Mouse (Mus musculus) T-helper 2 cell (primary cell): ENCODE data around the gene Mdga1.

Experiments
- in situ Hi-C: fragments of 300-600 bp; cut with MboI, MseI; formaldehyde crosslinking; loops from one replicate; pipeline ENCODE4 v1.15.1; 2025; ENCODE audit warnings: high pct_unique_total_duplicates

Gene Mdga1

DNA sequence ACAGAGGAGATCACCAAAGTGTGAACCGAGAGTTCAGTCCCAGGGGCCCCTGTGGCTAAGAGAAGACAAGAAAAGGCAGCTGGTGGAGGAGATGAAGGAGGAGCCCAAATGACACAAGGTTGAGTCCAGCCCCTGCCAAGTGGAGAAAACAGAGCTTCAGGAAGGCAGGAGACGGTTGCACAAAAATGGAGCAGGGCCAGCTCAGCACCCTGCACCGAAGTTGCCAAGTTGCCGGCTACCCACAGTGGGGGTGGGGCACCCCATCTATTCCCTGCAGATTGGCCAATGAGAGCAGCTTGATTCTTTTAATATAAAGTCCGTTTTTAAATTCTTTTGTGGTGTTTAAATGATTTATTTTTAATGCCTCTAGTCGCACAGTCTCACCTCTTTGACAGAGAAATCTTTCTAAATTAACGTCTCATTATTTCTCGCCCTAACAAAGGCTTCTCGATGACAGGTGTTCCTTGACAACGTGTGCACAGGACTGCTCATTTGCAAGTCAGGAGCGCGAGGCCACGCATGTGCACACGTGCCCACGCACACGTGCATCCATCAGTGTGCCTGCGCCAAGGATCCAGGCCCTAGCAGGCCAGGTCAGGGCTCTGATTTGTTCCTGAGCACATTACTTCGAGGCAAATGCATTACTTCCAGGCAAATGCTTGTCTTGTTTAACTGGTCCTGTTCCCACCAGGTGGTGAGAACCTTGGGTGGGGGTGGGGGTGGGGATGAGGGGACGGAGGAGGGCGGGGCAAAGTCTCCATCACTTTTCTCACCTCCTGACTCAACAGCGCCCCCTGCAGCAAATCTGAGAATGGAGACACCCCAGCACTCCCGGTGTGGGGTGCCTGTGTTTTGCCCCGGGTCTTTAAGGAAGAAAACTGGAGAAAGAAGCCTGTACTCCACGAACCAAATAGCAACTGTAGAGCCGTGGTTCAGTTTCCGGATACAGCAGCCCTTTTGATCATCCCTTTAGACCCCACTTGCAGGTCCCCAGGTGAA lies 44.0 kb downstream of the Mdga1 start:
- in situ Hi-C loops = no loop called here

DNA sequence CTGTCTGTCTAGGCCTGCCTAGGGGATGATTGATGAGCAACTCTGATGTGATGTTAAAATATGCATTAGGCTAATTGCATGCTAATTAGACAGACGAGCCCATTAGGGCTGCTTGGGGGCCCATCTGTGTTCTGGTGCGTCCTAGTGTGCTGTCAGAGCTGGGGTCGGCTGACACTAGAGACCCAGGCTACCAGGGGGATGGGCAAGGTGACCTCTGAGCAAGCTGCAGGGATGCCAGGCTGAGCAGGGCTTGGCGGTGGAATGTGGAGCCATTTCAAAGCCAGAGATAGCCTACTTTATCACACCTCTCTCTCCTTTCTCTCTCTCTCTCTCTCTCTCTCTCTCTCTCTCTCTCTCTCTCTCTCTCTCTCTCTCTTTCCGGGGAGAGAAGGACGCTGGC lies 49.8 kb downstream of the Mdga1 start:
- in situ Hi-C loops = no loop called here

DNA sequence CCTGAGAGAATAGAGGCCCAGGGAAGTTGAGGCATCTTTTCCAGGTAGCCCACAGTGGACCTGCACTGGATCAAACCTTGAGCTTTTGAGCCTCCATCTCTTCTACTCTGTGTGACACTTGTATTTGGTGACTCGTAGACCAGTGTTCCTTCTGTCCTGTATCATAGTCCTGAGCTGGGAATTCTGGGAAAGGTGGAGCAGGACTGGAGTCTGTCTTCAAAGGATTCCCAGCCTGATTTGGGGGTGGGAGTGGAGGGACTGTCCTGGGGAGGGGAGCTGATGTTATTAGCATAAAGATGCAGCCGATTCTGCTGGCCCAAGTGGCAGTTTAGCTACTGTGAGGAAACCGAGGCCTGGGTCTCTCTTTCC lies 50.4 kb downstream of the Mdga1 start:
- in situ Hi-C loops = no loop called here

DNA sequence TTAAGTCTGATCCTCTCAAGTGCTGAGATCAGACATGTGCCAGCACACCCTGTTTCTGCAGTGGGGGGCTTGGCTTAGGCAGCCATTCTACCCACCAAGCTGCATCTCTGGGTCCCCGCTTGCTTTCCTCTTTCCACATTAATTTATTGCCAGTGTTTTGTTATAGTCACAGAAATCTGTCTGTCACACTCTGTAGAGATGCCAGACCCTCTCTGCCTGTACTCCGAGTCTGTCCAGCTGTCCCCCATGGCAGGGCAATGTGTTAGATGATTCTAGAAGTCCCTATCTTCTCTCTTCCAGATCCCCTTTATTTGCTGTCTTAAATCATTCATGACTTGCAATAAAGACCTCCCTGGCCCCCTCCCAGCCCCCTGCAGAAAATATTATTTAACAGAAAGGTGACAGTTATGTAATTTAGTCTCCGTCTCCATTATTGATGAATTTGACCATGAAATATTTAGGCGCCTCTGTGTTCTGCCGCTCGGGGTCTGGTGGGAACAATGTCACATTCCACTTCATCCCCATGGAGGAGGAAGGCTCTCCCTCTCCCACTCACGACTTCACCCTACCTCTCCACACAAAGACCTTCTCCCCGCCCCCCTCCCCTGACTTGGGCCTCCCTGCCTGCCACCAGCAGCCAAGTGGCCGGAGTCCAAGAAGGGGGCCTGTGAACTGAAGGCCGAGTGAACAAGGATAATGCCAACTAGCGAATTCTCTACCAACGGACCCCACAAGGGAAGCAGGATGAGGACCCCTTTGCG lies 50.9 kb downstream of the Mdga1 start:
- in situ Hi-C loops = no loop called here

DNA sequence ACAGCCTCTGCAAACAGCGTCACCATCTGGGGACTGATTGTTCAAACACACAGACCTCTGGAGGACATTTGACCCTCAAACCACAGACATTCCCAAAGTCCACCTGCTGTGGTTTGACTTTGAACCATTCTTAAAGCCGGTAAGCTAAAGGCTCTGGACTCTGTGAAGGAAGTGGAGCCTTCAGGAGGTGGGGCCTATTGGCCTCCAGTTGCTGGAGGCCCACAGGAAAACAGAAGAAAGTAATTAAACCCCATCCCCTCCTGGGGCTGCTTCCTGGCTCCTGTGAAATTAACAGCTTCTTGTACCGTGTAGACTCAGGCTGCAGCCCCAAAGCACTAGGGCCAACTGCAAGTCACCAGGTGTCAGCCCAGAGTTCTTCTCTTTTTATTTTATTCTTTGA lies 52.9 kb downstream of the Mdga1 start:
- in situ Hi-C loops = no loop called here

DNA sequence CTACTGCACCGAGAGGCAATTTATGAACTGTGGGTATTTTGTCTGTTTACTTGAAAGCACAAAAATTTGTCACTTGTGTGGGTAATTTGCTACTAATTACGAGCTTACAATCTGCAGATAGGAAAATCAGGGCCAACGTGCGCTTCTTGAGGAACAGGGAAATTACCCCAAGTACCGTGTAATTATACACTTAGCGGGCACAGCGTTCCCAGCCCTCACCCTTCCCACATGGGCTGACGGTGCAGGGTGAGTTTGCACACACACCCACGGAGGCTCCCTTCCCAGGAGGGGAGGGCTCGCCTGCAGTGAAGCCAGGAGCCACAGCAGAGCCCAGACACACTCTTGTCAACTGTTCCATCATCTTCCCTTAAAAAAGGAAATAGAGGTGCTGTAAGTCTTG lies 54.1 kb downstream of the Mdga1 start:
- in situ Hi-C loops = no loop called here

DNA sequence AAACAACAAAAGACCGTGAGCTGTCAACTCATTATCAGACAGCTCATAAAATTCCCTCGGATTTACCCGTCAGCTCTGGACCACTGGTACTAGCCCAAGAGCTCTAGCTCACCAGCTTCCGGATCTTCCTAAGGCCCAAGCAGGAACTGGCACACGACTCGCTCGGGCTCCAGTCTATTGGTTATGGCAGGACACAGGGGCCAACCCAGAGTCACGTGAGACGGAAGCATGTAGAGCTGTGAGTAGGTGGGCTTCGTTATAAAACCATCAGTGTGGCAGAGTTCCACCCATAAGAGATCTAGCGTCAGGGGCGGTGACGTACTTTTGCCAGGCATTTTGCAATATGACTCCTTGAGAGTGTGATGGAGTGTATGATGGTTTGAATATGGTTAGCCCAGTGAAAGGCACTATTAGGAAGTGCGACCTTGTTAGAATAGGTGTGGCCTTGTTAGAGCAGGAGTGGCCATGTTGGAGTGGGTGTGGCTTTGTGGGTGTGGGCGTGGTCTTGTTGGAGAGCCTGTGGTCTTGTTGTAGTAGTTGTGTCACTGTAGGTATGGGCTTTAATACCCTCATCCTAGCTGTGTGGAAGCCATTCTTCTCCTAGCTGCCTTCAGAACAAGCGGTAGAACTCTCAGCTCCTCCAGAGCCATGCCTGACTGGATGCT lies 56.5 kb downstream of the Mdga1 start:
- in situ Hi-C loops = loop anchor here (5.0 kb wide), 1 partner anchor 39 kb away; no protein-coding TSS in a partner anchor

DNA sequence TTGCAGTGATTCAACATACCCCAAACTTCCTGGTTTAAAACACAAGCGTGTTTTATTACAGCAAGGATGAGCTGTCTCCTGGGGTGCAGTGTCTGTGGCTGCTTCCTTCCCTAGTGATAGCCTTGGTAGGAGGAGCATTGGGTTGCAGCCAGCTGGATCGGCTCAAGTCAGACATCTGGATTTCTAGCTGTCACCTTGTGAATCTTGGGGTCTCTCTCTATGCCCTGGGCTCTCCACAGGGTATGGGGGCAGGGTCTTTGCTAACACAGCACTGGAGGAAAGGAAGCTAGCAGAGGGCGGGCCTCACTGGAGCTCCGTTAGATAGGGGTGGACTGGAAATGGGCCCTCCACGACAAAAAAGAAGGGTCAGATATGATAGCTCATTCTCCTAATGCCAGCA lies 57.2 kb downstream of the Mdga1 start:
- in situ Hi-C loops = loop anchor here (5.0 kb wide), 1 partner anchor 40 kb away; no protein-coding TSS in a partner anchor

DNA sequence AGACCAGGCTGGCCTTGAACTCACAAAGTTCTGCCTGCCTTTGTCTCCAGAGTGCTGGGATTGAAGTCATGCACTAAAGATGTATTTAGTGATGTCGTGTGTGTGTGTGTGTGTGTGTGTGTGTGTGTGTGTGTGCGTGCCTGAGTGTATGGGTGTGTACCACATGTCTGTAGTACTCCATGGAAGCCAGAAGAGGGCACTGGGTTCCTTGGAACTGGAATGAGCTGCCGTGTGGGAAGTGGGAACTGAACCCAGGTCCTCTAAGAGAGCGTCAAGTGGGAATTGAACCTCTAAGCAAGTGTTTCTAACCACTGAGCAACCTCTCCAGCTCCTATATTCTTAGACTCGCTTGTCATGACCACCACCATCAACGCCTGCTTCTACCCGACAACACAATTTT lies 60.9 kb downstream of the Mdga1 start:
- in situ Hi-C loops = no loop called here

DNA sequence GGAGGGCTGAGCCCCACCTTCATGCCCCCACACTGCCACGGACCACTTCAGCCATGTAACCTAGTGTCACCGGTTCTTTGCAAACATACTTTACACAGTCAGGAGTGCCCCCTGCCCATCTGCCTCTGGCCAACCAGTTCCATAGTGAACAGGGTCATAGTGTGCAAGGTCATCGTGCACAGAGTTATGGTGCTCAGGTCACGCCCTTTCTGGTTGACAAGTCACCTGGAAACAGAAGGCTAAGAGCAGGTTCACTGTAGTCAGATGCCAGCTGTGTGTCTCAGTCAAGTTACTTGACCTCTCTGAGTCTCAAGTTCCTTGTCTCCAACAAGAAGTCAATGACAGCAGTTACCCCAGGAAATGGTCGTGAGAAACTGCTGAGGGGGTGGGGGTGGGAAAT lies 65.2 kb downstream of the Mdga1 start:
- in situ Hi-C loops = no loop called here

DNA sequence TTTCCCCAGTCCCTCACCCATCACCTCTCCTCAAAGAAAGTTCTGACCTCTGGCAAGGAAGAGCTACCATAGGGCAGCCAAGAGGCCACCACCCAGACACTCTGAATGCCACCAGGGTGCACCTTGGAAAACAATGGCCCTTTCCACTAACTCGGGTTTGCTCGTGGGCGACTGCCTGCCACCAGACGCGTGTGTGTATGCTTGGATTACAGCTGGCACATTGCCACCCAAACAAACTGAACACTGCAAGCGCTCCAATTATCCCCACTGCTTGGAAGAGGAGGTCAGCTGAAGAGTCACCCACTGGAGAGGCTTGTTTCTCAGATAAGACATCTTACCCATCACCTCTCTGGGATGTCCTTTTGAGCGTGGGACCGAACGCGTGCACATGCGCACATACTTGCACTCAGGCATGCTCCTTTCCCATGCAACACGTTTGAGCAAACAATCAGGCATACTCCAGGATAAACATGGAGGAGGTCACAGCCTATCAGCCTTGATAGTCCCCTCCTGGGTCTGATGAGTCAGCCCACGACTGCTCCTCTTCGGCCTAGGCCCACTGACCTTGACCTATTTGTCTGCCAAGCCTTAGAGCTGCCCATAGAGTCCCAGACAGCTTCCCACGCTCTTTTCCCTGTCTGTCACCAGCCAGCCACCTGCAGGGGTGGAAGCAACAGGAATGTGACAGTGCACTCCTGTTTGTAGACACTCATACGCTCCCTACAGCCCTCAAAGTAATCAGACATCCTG lies 67.3 kb downstream of the Mdga1 start:
- in situ Hi-C loops = no loop called here

DNA sequence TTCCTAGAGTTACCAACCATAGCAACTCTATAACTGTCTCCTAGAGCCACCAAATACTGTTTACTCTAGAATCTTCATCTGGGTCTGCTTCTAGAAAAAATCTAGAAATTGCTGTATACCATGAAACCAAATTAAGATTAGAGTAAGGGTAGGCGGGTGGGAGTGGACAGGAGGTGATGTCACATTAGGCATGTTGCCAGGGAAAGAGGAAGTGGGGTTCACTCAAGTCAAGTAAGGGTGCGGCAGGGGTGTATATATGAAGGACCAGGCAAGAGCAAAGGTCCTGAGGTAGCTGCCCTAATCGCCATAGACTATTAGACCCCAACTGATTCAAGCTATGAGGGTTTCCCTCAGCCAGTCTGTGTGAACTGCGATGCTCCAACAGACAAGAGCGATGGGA lies 69.6 kb downstream of the Mdga1 start:
- in situ Hi-C loops = no loop called here

DNA sequence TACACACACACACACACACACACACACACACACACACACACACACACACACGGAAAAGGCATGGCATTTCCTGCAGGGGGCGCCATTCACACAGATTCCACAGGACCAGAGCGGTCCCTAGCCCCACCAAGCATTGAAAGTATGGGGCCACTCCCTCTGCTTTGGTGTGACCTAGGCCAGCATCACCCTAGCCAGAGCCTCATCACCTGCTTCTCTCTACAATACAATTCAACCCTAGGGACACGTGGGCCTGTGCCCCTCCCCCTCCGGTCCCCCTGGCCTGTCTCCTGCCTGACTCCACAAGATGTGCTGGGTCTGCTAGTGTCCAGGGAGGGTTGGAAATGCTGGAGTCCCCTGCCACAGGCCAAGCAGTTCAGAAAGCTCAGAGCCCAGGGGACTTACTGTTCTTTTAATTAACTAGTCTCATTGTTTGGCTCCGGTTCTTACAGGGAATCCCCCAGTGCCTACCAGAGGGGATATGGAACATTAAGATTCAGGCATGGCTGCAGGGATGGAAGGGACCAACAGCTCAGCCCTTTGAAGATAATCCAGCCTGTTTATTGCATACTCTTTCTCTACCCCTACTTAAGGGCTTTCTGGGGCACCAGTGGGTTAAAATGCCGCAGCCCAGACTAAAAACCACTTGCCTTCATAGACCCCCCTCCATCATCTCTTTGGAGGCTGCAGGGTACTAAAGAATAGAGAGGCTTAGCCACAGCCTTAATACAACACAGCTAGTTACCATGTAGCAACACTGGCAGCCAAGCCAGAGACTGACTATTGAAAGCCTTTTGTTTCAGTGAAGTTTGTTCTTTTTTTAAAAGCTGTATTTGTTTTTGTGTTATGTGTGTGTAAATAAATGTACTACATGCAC lies 73.5 kb downstream of the Mdga1 start:
- in situ Hi-C loops = no loop called here

DNA sequence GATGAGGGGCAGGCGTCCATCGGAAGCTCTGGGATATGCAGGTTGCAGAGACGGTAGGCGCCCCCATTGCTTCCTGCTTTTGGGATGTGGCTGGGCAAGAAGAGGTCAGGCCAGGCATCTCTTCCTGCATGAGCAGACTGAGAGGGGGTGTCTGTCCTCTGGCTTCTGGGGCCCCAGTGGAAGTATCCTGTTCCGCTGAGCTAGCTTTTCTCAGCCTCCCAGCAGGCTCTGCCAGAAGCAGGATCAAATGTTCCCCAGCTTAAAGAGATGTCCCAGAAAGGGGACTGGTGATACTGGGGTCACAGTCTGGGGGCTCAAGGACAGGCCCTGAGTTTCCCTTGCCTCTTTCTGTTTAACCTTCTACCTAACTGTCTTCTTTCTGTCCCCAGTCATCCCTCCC lies 74.3 kb downstream of the Mdga1 start:
- in situ Hi-C loops = no loop called here

DNA sequence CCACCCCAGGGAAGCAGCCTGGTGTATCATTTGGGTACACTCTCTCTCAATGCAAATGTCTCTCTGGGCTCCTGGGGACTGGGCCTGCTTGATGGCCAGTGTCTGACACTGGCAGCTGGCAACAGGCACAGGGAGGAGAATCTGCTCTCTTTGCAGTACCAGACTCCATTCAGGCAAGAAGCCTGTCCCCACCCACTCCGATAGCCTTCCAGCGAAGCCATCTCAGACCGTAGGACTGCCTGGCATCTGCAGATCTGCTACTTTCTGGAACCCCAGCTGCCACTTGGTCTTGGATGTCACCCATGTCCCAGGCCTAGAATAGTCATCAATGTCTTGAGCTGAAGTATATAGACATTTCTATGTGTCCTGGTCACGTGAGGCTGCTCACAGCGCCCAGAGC lies 74.9 kb downstream of the Mdga1 start:
- in situ Hi-C loops = no loop called here

DNA sequence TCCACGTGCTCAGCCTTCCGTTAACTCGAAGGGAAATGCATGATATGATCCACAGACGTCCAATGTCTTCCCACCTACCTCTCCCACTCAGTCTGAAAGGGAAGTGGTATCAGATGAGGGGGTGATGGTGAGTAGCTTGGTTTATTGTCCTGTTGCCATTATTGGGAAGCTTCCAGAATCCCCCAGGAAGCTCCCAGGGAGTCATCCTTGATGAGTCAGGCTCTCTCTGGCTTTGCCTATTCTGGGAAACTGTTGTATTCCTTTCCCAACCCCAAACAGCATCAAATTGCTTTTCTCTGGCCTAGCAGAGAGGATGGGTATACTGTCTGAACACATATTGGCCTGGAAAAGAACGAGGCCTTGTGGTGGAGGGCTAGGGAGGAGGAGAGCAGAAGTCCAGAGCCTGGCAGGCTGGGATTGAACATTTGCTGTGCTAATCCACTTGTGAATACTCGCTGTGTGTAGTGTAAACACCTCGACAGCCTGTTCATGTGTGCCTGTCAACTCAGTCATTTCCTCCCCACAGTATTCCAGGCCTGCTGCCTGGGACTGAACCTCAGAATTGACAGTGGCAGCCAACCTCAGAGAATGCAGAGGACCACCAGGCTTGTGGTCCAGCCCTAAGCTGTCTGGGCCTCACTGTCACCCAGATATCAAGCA lies 79.3 kb downstream of the Mdga1 start:
- in situ Hi-C loops = no loop called here

DNA sequence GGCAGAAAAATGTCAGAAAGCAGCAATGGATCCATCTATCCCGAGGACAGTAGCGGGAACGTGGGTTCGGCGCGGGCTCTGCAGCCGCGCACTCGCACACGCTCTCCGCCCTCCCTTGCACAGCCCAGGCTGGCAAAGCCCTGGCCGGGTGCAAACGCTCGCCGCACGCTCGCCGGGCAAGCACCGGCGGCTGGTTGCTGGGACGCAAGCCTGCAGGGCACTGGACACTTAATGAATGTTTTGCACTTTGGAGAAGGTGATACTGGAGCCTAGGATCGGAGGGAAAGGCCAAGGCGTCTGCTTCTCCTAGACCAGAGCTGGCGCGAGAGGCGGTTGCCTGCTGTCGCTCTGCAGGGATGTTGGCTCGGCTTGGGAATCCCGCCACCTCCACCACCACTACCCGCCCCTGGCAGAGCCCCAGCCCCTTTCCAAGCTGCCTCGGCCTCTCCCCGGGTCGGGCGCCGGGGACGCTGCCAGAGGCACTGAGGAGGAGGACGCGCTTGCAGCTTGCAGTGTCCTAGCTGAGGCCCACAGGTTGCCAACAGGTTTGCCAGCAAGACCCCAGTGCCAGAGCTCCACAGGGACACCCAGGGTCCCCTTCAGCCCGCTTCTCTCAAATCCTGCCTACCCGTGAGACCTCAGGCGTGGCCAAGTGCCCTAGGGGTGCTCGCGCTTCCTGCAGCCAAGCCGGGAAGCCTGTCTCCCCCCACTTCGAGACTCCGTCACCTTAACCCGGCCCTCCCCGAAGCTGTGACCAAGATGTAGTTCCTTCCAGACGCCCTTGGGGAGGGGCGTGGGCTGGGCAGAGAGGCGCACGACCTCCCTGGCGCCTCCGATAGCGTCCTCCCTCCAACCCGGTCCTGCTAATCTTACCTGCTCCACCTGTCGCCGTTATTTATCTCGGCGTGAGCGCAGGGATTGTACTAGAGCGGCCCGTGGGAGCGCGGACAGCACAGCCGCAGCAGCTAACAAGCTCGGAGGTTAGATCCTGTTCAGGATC lies 80.6 kb downstream of the Mdga1 start:
- in situ Hi-C loops = no loop called here
